Mouse (Mus musculus) forebrain, embryonic 12.5 days (tissue): Measurements from ENCODE around the gene Lilrb4a. TPM values are rescaled to one million over a fixed set of nuclear protein-coding genes. Genes with fewer than 3 reads are reported as not detected.
"Not testable (repeated sequence)": the region's sequence is repeated elsewhere in the genome, so short reads cannot be mapped to it uniquely, and the experiment has no call there.

Experiments
- ATAC-seq: fragments of 200-750 bp; cut with Nextera tagmentation; 2 replicates; pipeline ENCODE4 v1.8.0; 2017; ENCODE audit warnings: moderate TSS enrichment; ENCODE audit not compliant: low FRiP score
- H3K27ac ChIP-seq: fragments of 300-500 bp; sonication (generic); 2 replicates; pipeline ENCODE4 v1.5.1; 2016; ENCODE audit warnings: mild to moderate bottlenecking
- H3K27me3 ChIP-seq: fragments of 300-500 bp; sonication (generic); 2 replicates; pipeline ENCODE4 v1.6.1; 2016; ENCODE audit warnings: mild to moderate bottlenecking
- H3K36me3 ChIP-seq: fragments of 300-500 bp; sonication (generic); replicated peaks from 2 replicates; pipeline ENCODE4 v1.6.1; 2016; ENCODE audit warnings: mild to moderate bottlenecking
- H3K4me1 ChIP-seq: fragments of 300-500 bp; sonication (generic); 2 replicates; pipeline ENCODE4 v1.6.1; 2016
- H3K4me2 ChIP-seq: fragments of 300-500 bp; sonication (generic); 2 replicates; pipeline ENCODE4 v1.6.1; 2016; ENCODE audit warnings: mild to moderate bottlenecking, moderate library complexity
- H3K4me3 ChIP-seq: fragments of 300-500 bp; sonication (generic); replicated peaks from 2 replicates; pipeline ENCODE4 v1.5.1; 2016; ENCODE audit warnings: mild to moderate bottlenecking
- H3K9ac ChIP-seq: fragments of 300-500 bp; sonication (generic); 2 replicates; pipeline ENCODE4 v1.6.1; 2016; ENCODE audit warnings: mild to moderate bottlenecking
- H3K9me3 ChIP-seq: fragments of 300-500 bp; sonication (generic); 2 replicates; pipeline ENCODE4 v1.6.1; 2016
- WGBS: fragments of 180-500 bp; shearing (Covaris S2); methylation state at CpG from one replicate; pipeline ENCODE4 v1.1.7; 2016; 5-methylcytosine and 5-hydroxymethylcytosine counted together
- polyA plus RNA-seq: library from polyadenylated mRNA; unstranded; fragments of >200 nt; fragmentation: Nextera tagmentation; extraction: Ambion mirVana; gene quantifications from 2 replicates; pipeline ENCODE4 v1.2.1, GENCODE M21; 2016

Gene Lilrb4a
- 0.44 and 0.68 TPM in 2 replicates for polyA plus RNA-seq

DNA sequence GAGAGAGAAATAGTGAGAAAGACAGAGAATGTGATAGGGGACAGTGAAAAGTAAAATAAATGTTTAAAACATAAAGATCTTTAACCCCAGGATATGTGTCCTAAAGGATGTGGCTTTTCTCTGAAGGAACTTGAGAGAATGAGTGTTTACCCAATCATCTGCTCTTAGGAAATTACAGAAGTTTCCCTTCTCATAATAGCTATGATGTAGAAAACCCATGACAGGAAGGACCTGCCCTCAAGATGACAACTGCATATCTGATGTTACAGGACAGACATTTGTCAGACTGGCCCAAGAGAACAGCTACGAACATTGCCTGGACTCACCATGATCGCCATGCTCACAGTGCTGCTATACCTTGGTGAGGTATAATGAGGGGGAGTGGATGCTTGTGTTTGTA lies at the start of gene Lilrb4a:
Gene Lilrb4a (plus strand): TSS at position 266 of the 400 bp plus-strand sequence.
- not testable (repeated sequence) for ATAC-seq
- no CpG with 5 or more reads among the region's 2 CpGs for WGBS

DNA sequence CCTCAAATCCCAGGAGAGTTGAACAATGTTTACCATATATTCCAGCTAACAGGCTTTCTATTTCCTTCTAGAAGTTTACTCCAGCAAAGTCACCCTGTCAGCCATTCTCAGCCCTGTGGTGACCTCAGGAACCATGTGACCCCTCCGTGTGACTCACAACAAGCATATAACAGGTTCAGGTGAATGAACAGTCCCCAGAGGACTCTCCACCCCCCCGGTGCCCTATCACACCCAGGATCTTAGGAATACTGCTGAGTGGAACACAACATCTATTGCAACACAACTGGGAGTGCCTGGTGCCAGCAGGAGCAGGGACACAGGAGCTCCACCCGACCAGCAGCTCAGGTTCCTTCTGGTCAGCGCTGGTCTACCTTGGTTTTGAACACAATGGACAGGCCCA lies 39.1 kb upstream of the Lilrb4a start:
- Histone ChIP-seq H3K4me2 (no peak overlapping the region), H3K27ac (no peak overlapping the region), H3K4me1 (no peaks in the 10 kb centered on the region), H3K4me3 (no peak overlapping the region), H3K27me3 (no peaks in the 10 kb centered on the region), H3K36me3 (no peaks in the 10 kb centered on the region), H3K9ac (no peak overlapping the region), H3K9me3 (no peaks in the 10 kb centered on the region)
- ATAC-seq: no peak
- 82% methylated on average over 4 of the region's 4 CpGs for WGBS

More for the DNA sequence above, at the start of gene Lilrb4a:
- H3K27me3 ChIP-seq, H3K36me3 ChIP-seq, H3K4me1 ChIP-seq, H3K9me3 ChIP-seq, H3K9ac ChIP-seq, H3K4me2 ChIP-seq, H3K4me3 ChIP-seq, H3K27ac ChIP-seq: not testable (repeated sequence)

DNA sequence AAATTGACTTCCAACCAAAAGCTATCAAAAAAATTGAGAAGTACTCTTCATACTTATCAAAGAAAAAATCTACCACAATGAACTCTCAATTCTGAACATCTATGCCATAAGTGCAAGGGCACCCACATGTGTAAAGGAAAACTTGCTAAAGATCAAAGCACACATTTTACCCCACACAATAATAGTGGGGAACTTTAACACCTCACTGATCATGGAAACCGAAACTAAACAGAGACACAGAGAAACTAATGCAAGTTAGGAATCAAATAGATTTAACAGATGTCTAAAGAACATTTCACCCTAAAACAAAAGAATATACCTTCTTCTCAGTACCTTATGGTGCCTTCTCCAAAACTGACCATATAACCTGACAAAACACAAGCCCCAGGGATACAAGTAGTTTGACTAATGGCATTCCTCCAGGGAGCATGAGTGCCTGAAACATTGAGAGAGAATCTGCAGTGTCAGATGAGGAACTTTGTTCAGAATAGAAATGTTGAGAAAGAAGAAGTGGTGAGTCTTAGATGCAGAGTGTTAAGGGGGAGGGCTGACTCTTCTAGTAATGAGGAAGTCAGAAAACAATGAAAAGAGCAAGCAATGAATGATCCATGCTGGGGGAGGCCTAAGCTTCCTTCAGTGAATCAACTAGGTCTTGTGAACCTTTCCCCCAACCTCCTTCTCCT lies 37.0 kb upstream of the Lilrb4a start:
- no peak for ATAC-seq
- Histone ChIP-seq H3K27me3 (no peaks in the 10 kb centered on the region), H3K9ac (no peak overlapping the region), H3K4me1 (no peaks in the 10 kb centered on the region), H3K27ac (no peak overlapping the region), H3K4me3 (no peak overlapping the region), H3K9me3 (no peaks in the 10 kb centered on the region), H3K36me3 (no peaks in the 10 kb centered on the region), H3K4me2 (no peak overlapping the region)
- 82% methylated on average over 1 of the region's 1 CpGs for WGBS

DNA sequence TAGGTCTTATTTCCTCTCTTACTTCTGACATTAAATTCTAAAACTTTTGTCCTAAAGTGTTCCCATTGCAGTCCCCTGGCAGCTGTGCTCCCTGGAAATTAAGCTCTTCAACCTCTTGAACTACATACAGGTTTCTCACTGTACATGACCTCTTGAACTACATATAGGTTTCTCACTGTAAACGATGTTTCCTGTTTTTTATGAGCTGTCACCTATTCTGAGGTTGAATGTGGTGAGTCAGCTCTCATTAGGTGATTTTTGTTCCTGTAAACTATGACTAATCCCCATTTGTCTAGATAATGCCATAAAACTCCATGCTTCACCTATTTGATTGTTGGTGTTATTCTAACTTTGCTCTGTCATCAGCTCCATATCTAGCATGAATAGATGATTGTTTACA lies 36.4 kb upstream of the Lilrb4a start:
- Histone ChIP-seq H3K9me3 (no peaks in the 10 kb centered on the region), H3K9ac (no peak overlapping the region), H3K27ac (no peak overlapping the region), H3K4me3 (no peak overlapping the region), H3K4me2 (no peak overlapping the region), H3K36me3 (no peaks in the 10 kb centered on the region), H3K4me1 (no peaks in the 10 kb centered on the region), H3K27me3 (no peaks in the 10 kb centered on the region)
- ATAC-seq: no peak
- WGBS: 83% methylated on average over 1 of the region's 1 CpGs

DNA sequence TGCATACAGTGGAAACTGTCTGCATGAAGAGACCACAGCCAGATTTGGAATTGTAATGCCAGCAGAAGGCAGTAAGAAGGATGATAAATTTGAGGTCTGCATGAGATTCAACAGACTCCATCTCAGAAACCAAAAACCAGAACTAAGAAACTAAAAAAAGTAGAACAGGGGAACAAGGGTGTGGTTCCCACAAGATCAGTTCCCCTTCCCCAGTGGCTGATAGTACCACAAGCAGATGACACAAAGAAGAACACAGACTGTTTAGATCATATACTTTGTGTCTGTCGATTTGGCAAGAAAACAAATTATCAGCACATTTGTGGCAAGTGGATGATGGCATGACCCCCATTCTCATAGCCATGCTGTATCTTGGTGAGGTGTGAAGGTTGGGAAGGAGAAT lies 35.0 kb upstream of the Lilrb4a start:
- H3K4me2 ChIP-seq: no peak overlapping the region
- 73% methylated on average over 1 of the region's 1 CpGs for WGBS
- H3K4me1 ChIP-seq: no peaks in the 10 kb centered on the region
- no peaks in the 10 kb centered on the region for H3K36me3 ChIP-seq
- no peak overlapping the region for H3K27ac ChIP-seq
- no peaks in the 10 kb centered on the region for H3K27me3 ChIP-seq
- H3K4me3 ChIP-seq: no peak overlapping the region
- ATAC-seq: no peak
- no peaks in the 10 kb centered on the region for H3K9me3 ChIP-seq
- no peak overlapping the region for H3K9ac ChIP-seq

DNA sequence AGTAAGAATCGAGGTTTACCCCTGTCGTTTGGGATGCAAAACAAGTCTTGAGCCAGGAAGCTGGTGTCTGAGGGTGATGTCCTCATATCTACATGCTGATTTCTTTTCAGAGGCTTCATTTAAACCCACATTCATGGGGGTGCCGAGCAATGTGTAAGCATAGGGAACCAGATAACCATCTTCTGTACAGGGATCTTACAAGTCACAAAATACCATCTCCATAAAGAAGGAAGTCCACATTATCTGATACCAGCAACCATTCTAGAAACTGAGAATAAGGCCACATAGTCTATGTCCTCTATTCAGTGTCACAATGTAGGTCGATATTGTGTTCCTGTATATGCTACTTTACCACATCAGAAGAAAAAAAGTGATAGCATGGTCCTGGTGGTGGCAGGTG lies 34.4 kb upstream of the Lilrb4a start:
- Histone ChIP-seq H3K9ac (no peak overlapping the region), H3K36me3 (no peaks in the 10 kb centered on the region), H3K27me3 (no peaks in the 10 kb centered on the region), H3K4me1 (no peaks in the 10 kb centered on the region), H3K4me2 (no peak overlapping the region), H3K4me3 (no peak overlapping the region), H3K27ac (no peak overlapping the region), H3K9me3 (no peaks in the 10 kb centered on the region)
- no peak for ATAC-seq
- WGBS: 80% methylated on average over 4 of the region's 4 CpGs

DNA sequence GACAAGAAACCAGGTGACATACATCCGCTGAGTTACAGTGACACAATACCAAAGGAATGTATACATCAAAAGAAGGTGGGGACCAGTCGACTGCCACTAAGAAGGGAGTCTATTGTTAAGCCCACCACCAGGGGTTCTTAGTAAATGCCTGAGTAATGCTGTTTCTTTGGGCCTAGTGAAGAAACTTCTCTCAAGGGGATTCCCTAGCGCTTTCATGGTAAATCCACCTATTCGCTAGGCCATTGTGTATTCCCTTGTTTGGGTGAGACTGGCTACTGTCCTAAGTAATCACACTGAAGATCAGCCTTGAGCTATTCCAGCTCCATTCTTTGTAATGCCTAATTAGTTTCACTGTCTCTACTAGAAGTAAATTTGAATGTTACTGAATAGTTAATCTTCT lies 27.0 kb upstream of the Lilrb4a start:
- H3K9ac ChIP-seq, H3K4me2 ChIP-seq, H3K9me3 ChIP-seq, ATAC-seq, H3K36me3 ChIP-seq, H3K27ac ChIP-seq, H3K4me1 ChIP-seq, H3K27me3 ChIP-seq, H3K4me3 ChIP-seq: not testable (repeated sequence)
- WGBS: 19% methylated on average over 4 of the region's 4 CpGs

DNA sequence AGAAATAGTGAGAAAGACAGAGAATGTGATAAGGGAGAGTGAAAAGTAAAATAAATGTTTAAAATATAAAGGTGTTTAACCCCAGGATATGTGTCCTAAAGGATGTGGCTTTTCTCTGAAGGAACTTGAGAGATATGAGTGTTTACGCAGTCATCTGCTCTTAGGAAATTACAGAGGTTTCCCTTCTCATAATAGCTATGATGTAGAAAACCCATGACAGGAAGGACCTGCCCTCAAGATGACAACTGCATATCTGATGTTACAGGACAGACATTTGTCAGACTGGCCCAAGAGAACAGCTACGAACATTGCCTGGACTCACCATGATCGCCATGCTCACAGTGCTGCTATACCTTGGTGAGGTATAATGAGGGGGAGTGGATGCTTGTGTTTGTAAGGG lies 10.4 kb upstream of the Lilrb4a start, which contains the start of the genes Gm49339 and Lilr4b:
Gene Gm49339 (plus strand): TSS at position 216 of the 400 bp plus-strand sequence.
Gene Lilr4b (plus strand): TSS at position 236 of the 400 bp plus-strand sequence.
- ATAC-seq, H3K9ac ChIP-seq, H3K9me3 ChIP-seq, H3K4me1 ChIP-seq, H3K36me3 ChIP-seq, H3K27ac ChIP-seq, H3K4me2 ChIP-seq, H3K27me3 ChIP-seq, H3K4me3 ChIP-seq: not testable (repeated sequence)
- 93% methylated on average over 1 of the region's 3 CpGs for WGBS

DNA sequence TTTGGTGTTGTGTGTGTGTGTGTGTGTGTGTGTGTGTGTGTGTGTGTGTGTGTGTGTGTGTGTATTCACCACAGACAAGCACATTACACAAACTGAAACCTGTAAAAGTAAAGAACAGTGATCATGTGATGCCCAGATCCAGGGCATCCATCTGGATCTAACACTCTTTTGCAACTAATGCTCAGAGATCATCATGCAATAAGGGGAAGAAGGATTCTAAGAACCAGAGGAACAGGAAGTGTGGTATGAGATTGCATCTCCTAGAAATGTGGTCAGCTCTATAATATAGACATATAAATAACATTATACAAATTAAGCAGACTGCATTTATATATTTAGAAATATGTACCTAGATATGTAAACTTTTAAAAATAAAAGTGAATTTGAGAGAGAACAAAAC lies 29.3 kb downstream of the Lilrb4a start:
- Histone ChIP-seq H3K4me3 (no peak overlapping the region), H3K9me3 (no peaks in the 10 kb centered on the region), H3K27ac (no peak overlapping the region), H3K9ac (no peak overlapping the region), H3K36me3 (no peaks in the 10 kb centered on the region), H3K4me2 (no peak overlapping the region), H3K4me1 (no peaks in the 10 kb centered on the region), H3K27me3 (no peaks in the 10 kb centered on the region)
- no peak for ATAC-seq

DNA sequence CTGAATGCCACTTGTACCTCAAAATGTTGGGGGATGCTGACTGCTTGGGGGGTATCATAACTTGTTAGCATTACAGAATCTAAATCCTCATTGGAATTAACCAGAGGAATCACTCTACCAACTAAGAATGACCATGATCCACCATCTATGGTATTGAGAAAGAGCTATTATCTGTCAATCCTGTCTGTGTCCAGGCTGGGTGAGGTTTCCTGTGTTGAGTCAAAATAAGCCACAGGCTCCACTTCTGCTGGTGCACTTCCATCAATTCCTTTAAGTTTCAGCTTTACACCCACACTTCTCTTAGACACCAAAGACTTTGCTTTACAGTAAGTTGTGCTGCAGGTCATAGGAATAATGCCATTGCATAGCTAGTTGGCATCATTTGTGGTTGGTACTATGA lies 30.7 kb downstream of the Lilrb4a start:
- Histone ChIP-seq H3K9me3 (no peaks in the 10 kb centered on the region), H3K27me3 (no peaks in the 10 kb centered on the region), H3K4me1 (no peaks in the 10 kb centered on the region), H3K4me2 (no peak overlapping the region), H3K9ac (no peak overlapping the region), H3K36me3 (no peaks in the 10 kb centered on the region), H3K4me3 (no peak overlapping the region), H3K27ac (no peak overlapping the region)
- ATAC-seq: no peak

DNA sequence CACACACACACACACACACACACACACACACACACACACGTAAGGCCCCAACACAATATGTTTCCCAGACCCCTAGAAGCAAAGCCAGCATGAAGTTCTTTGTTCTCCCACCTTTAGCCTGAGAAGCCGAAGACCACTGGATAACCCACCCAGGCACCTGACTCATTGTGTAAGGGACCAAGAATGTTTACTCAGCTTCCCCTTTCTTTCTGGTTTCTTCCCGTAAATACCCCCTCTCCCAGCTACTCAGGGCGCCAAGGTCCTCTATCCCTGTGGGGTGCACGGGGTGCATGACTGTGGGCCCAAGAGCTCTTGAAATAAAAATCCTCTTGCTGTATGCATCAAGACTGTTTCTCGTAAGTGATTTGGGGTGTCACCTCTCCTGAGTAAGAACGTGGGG lies 35.3 kb downstream of the Lilrb4a start:
- no peaks in the 10 kb centered on the region for H3K27me3 ChIP-seq
- H3K4me2 ChIP-seq: no peak overlapping the region
- no peak overlapping the region for H3K27ac ChIP-seq
- no peaks in the 10 kb centered on the region for H3K4me1 ChIP-seq
- no peaks in the 10 kb centered on the region for H3K9me3 ChIP-seq
- 64% methylated on average over 7 of the region's 7 CpGs for WGBS
- H3K36me3 ChIP-seq: no peaks in the 10 kb centered on the region
- H3K9ac ChIP-seq: no peak overlapping the region
- no peak overlapping the region for H3K4me3 ChIP-seq
- ATAC-seq: no peak

DNA sequence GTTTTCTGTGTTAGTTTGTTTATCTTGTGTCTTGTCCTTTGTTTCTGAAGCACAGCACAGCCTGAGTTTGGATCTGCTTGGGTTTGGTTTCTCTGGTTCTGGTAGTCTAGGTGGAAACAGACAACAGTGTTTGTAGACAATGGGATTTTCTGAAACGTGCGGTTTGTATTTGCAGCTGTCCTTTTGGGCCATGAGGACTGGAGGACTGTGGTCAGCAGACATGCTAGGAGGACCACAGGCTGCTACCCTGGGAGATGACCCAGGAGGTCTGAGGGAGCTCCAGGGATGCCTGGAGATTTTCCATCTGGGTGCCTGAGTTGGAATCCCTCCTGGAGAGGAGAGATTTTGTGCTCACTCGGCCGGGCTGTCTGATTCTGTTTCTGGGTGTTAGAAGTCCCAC lies 35.9 kb downstream of the Lilrb4a start:
- no peak for ATAC-seq
- Histone ChIP-seq H3K9me3 (no peaks in the 10 kb centered on the region), H3K27ac (no peak overlapping the region), H3K4me1 (no peaks in the 10 kb centered on the region), H3K27me3 (no peaks in the 10 kb centered on the region), H3K4me3 (no peak overlapping the region), H3K36me3 (no peaks in the 10 kb centered on the region), H3K9ac (no peak overlapping the region), H3K4me2 (no peak overlapping the region)
- 81% methylated on average over 4 of the region's 4 CpGs for WGBS

DNA sequence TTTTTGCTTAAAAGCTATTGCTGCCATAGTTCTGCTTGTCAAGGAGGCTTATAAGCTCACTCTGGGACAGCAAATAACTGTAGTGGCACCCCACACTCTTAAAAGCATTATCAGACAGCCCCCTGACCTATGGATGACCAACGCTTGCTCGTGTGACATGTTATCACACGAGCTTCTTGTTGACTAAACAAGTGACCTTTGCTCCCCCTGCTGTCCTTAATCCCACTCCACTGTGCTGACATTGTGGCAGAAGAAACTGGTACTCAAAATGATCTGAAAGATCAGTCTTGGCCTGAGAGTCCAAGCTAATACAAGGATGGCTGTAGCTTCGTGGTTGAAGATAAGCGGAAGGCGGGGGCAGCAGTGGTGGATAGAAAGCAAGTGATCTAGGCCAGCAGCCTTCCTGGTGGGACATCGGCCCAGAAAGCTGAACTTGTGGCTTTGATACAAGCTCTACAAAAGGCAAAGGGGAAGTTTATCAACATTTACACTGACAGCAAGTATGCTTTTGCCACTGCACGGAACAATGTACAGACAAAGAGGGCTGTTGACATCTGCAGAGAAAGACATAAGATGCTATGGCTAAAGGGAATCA lies 38.2 kb downstream of the Lilrb4a start:
- Histone ChIP-seq H3K4me3 (no peak overlapping the region), H3K36me3 (no peaks in the 10 kb centered on the region), H3K27me3 (no peaks in the 10 kb centered on the region), H3K27ac (no peak overlapping the region), H3K4me1 (no peaks in the 10 kb centered on the region), H3K9me3 (no peaks in the 10 kb centered on the region), H3K9ac (no peak overlapping the region), H3K4me2 (no peak overlapping the region)
- 74% methylated on average over 8 of the region's 8 CpGs for WGBS
- no peak for ATAC-seq
